15 mouse cellular contexts compared by ENCODE assay signal in genomic region chr15:100225891-100226290, GRCm38 (mm10). TPM values are rescaled to one million over a fixed set of nuclear protein-coding genes. Genes with fewer than 3 reads are reported as not detected.
DNase-seq lines count a peak whose midpoint lies in the region; ATAC-seq and TF ChIP-seq lines count a peak whose summit lies in the region.
"Had no signal": no experiment of that assay in that cellular context is flagged by ENCODE, and none has a peak within 500 bp of the region (broad histone marks: within the 10 kb centered on the region; RNA-seq: fewer than 3 reads in every experiment).

No protein-coding gene starts in this region.

- no peak overlapping the region for H3K9ac ChIP-seq in heart, embryonic 13.5 days
- H3K9ac ChIP-seq in lung, embryonic 16.5 days (ENCODE audit: low read length), result no peak overlapping the region
- H3K9ac ChIP-seq in lung, postnatal 0 days (replicated peaks; ENCODE audit: low read depth), result no peak overlapping the region
- H3K9ac ChIP-seq in stomach, embryonic 16.5 days (ENCODE audit: low read length), result no peak overlapping the region

- DNase-seq in heart, postnatal 14 days, result no peak
- no peak for DNase-seq in lung, postnatal 0 days (ENCODE audit: low spot score)
- peak; percentile 82 for DNase-seq in cerebellum, adult 9-11 months
- no peak for DNase-seq in lung, postnatal 10 days
- DNase-seq in thymus, postnatal 25 days, result no peak
- DNase-seq: thymus, postnatal 14 days had no signal

- 85% methylated on average over 1 of the region's 1 CpGs for WGBS in heart, embryonic 13.5 days
- 76% methylated on average over 1 of the region's 1 CpGs for WGBS in lung, embryonic 16.5 days
- 85% methylated on average over 1 of the region's 1 CpGs for WGBS in lung, postnatal 0 days
- WGBS in stomach, embryonic 16.5 days, result 88% methylated on average over 1 of the region's 1 CpGs

- H3K4me1 ChIP-seq in heart, embryonic 13.5 days, result peaks cover 38% of the 10 kb centered on the region
- H3K4me1 ChIP-seq in lung, embryonic 16.5 days (replicated peaks; ENCODE audit: control insufficient read depth, insufficient read depth, low read length), result peaks cover 14% of the 10 kb centered on the region
- peaks cover 6% of the 10 kb centered on the region; the same call in 1 of the 2 replicates for H3K4me1 ChIP-seq in lung, postnatal 0 days (ENCODE audit: insufficient read depth, low read depth, low read length)
- peaks cover 18% of the 10 kb centered on the region for H3K4me1 ChIP-seq in stomach, embryonic 16.5 days (ENCODE audit: control insufficient read depth, insufficient read depth, low read length)

- peaks cover 26% of the 10 kb centered on the region for H3K36me3 ChIP-seq in heart, embryonic 13.5 days
- H3K36me3 ChIP-seq in lung, embryonic 16.5 days (ENCODE audit: control insufficient read depth, insufficient read depth, low read length), result 0 out of 2 replicates have a peak, but pooled peaks cover 6% of the 10 kb centered on the region
- no peaks in the 10 kb centered on the region for H3K36me3 ChIP-seq in lung, postnatal 0 days (ENCODE audit: insufficient read depth, low read length)
- no peaks in the 10 kb centered on the region for H3K36me3 ChIP-seq in stomach, embryonic 16.5 days (ENCODE audit: control insufficient read depth, insufficient read depth, low read length)

- H3K27ac ChIP-seq in heart, embryonic 13.5 days (replicated peaks), result peak overlapping the region; percentile 100
- H3K27ac ChIP-seq in lung, embryonic 16.5 days (ENCODE audit: low read length), result peak overlapping the region; percentile 18; the same call in 1 of the 2 replicates
- H3K27ac ChIP-seq in lung, postnatal 0 days (ENCODE audit: low read length), result no peak overlapping the region; the same call in 1 of the 2 replicates
- H3K27ac ChIP-seq in stomach, embryonic 16.5 days (ENCODE audit: low read length), result peak overlapping the region; percentile 4; the same call in 1 of the 2 replicates

- no peaks in the 10 kb centered on the region for H3K27me3 ChIP-seq in heart, embryonic 13.5 days (replicated peaks)
- no peaks in the 10 kb centered on the region for H3K27me3 ChIP-seq in lung, embryonic 16.5 days (ENCODE audit: control insufficient read depth, insufficient read depth, low read depth, low read length)
- H3K27me3 ChIP-seq in lung, postnatal 0 days (replicated peaks; ENCODE audit: insufficient read depth, low read length), result no peaks in the 10 kb centered on the region
- no peaks in the 10 kb centered on the region for H3K27me3 ChIP-seq in stomach, embryonic 16.5 days (ENCODE audit: control insufficient read depth, insufficient read depth, low read length)
- H3K27me3 ChIP-seq: CH12.LX had no signal

- H3K9me3 ChIP-seq in heart, embryonic 13.5 days, result peaks cover 27% of the 10 kb centered on the region
- peaks cover 10% of the 10 kb centered on the region for H3K9me3 ChIP-seq in lung, embryonic 16.5 days (ENCODE audit: control insufficient read depth, low read length)
- no peaks in the 10 kb centered on the region for H3K9me3 ChIP-seq in lung, postnatal 0 days (ENCODE audit: low read length)
- peaks cover 11% of the 10 kb centered on the region; the same call in 1 of the 2 replicates for H3K9me3 ChIP-seq in stomach, embryonic 16.5 days (replicated peaks; ENCODE audit: control insufficient read depth, low read length)

- H3K4me2 ChIP-seq in heart, embryonic 13.5 days, result 0 out of 2 replicates have a peak overlapping the region, but pooled peaks have one; percentile 71
- H3K4me2 ChIP-seq in lung, embryonic 16.5 days (ENCODE audit: low read depth, low read length), result no peak overlapping the region
- no peak overlapping the region for H3K4me2 ChIP-seq in lung, postnatal 0 days (replicated peaks; ENCODE audit: low read depth, low read length)
- H3K4me2 ChIP-seq in stomach, embryonic 16.5 days (ENCODE audit: low read depth, low read length), result no peak overlapping the region

- no peak for TF ChIP-seq EP300 in lung, postnatal 0 days (IDR thresholded peaks at IDR 0.05)

- intact Hi-C loops in heart, postnatal 14 days (cut with DNase I), result no loop called here

- no peak for ATAC-seq in heart, embryonic 13.5 days (ENCODE audit: extremely low read depth, insufficient number of reproducible peaks, low FRiP score, low TSS enrichment)
- ATAC-seq in lung, embryonic 16.5 days (ENCODE audit: low read depth), result no peak
- ATAC-seq in lung, postnatal 0 days, result no peak
- ATAC-seq in stomach, embryonic 16.5 days (ENCODE audit: insufficient read depth, low FRiP score), result no peak
- ATAC-seq: forebrain, embryonic 16.5 days; inflammation-experienced regulatory T-cells, adult 6 months had no signal

- no peak for TF ChIP-seq CTCF in lung, postnatal 0 days (IDR thresholded peaks at IDR 0.05)

- no peak overlapping the region for H3K4me3 ChIP-seq in heart, embryonic 13.5 days
- H3K4me3 ChIP-seq in lung, embryonic 16.5 days (ENCODE audit: low read length), result no peak overlapping the region
- no peak overlapping the region for H3K4me3 ChIP-seq in lung, postnatal 0 days (ENCODE audit: low read depth, low read length)
- H3K4me3 ChIP-seq in stomach, embryonic 16.5 days (replicated peaks; ENCODE audit: low read length), result no peak overlapping the region
- H3K4me3 ChIP-seq: left cerebral cortex, adult 2 months had no signal

RNA-seq across cellular contexts. Expression of gene Atf1, which starts 1.7 kb away (rescaled TPM):
- polyA plus RNA-seq in heart, embryonic 13.5 days (2015; fragmentation: Nextera tagmentation; extraction: Ambion mirVana), result 30.3 and 34.4 TPM in 2 replicates
- total RNA-seq in heart, postnatal 14 days (2021), result 10 to 100 TPM; 44.0 to 48.4 TPM
- 44.5 and 46.2 TPM in 2 replicates for polyA plus RNA-seq in lung, embryonic 16.5 days (2015; fragmentation: Nextera tagmentation; extraction: Ambion mirVana)
- 28.3 and 35.3 TPM in 2 replicates for polyA plus RNA-seq in lung, postnatal 0 days (2015; fragmentation: Nextera tagmentation; extraction: Ambion mirVana)
- 34.0 and 40.4 TPM in 2 replicates for polyA plus RNA-seq in stomach, embryonic 16.5 days (2015; fragmentation: Nextera tagmentation; extraction: Ambion mirVana)

RNA-seq across cellular contexts. Expression of gene Tmprss12, which starts 54.7 kb away (rescaled TPM):
- polyA plus RNA-seq in heart, embryonic 13.5 days (2015; fragmentation: Nextera tagmentation; extraction: Ambion mirVana), result not detected in 2 replicates
- not detected for total RNA-seq in heart, postnatal 14 days (2021)
- polyA plus RNA-seq in lung, embryonic 16.5 days (2015; fragmentation: Nextera tagmentation; extraction: Ambion mirVana), result not detected in 2 replicates
- not detected in 2 replicates for polyA plus RNA-seq in lung, postnatal 0 days (2015; fragmentation: Nextera tagmentation; extraction: Ambion mirVana)
- 0.30 and 0.49 TPM in 2 replicates for polyA plus RNA-seq in stomach, embryonic 16.5 days (2015; fragmentation: Nextera tagmentation; extraction: Ambion mirVana)
- total RNA-seq: CH12.LX; left cerebral cortex, adult 2 months; megakaryocyte progenitor cell, adult 5-6 weeks had no signal
- polyA plus RNA-seq: forebrain, embryonic 16.5 days; inflammation-experienced regulatory T-cells, adult 6 months; small intestine, adult 2 months had no signal
